Mouse (Mus musculus): ENCODE results near the gene Isoc2a. TPM values are rescaled to one million over a fixed set of nuclear protein-coding genes. Genes with fewer than 3 reads are reported as not detected.
A peak's percentile ranks its signal among the peaks of the same experiment; 100 is the strongest.

The Isoc2a gene
- polyA plus RNA-seq, 1 experiment = 20.9 TPM

DNA sequence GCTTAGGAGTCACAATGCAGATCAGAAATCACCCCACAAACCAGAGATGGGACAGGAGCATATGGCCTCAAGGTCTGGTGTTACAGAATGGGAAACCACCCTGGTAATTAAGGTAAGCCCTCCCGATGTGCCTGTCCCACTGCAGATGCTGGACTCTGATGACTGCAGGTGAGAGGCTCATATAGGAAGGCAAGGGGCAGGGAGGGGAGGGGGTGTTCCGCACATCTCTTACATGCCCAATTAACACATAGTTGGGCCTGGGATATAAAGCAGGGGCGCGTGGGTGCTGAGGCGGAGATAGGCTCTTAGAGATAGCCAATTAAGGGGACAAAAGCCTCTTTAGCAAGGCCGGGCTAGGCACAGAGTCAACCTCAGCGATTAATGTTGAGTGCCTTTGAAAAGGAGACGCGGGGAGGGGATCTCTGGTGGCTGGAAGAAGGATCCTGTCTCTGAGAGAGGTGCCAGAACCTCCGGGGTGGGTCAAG is 29.6 kb downstream of the Isoc2a start, which contains the start of gene Gm36210:
Gm36210 (minus strand) TSS at position 51 of the 485 bp plus-strand sequence.
- H3K4me3 ChIP-seq (ENCODE audit: control insufficient read depth, low read depth, low read length) = no peak within 1 kb of the TSS
- no peak for TF ChIP-seq CTCF (IDR thresholded peaks at IDR 0.05; ENCODE audit: control insufficient read depth, insufficient read depth, insufficient replicate concordance, low read depth, low read length)
- TF ChIP-seq POLR2A (IDR thresholded peaks at IDR 0.05; ENCODE audit: control insufficient read depth, low read depth, low read length) = no peak
- no peaks in the 10 kb centered on the region for H3K27me3 ChIP-seq (ENCODE audit: control insufficient read depth, insufficient read depth, low read length)
- H3K4me1 ChIP-seq (ENCODE audit: control insufficient read depth, insufficient read depth, low read length) = no peaks in the 10 kb centered on the region
- H3K27ac ChIP-seq (ENCODE audit: control insufficient read depth, insufficient read depth, low read depth, low read length) = no peak within 1 kb of the TSS
- H3K36me3 ChIP-seq (ENCODE audit: control insufficient read depth, insufficient read depth, low read length) = no peaks in the 10 kb centered on the region

GRCm38 (mm10) chr7:4911561-4911960 is 34.6 kb downstream of the Isoc2a start:
- Histone ChIP-seq H3K27me3 (ENCODE audit: control insufficient read depth, insufficient read depth, low read length) (no peaks in the 10 kb centered on the region), H3K4me1 (ENCODE audit: control insufficient read depth, insufficient read depth, low read length) (peaks cover 7% of the 10 kb centered on the region), H3K4me3 (ENCODE audit: control insufficient read depth, low read depth, low read length) (no peak overlapping the region), H3K36me3 (ENCODE audit: control insufficient read depth, insufficient read depth, low read length) (no peaks in the 10 kb centered on the region), H3K27ac (ENCODE audit: control insufficient read depth, insufficient read depth, low read depth, low read length) (no peak overlapping the region)
- TF ChIP-seq CTCF (IDR thresholded peaks at IDR 0.05; ENCODE audit: control insufficient read depth, insufficient read depth, insufficient replicate concordance, low read depth, low read length) (peak; percentile 48; the same call in 1 of the 2 replicates), POLR2A (IDR thresholded peaks at IDR 0.05; ENCODE audit: control insufficient read depth, low read depth, low read length) (no peak)

GRCm38 (mm10) chr7:4912248-4912647 is 35.3 kb downstream of the Isoc2a start:
- no peak for TF ChIP-seq CTCF (IDR thresholded peaks at IDR 0.05; ENCODE audit: control insufficient read depth, insufficient read depth, insufficient replicate concordance, low read depth, low read length)
- TF ChIP-seq POLR2A (IDR thresholded peaks at IDR 0.05; ENCODE audit: control insufficient read depth, low read depth, low read length) = no peak
- no peak overlapping the region for H3K27ac ChIP-seq (ENCODE audit: control insufficient read depth, insufficient read depth, low read depth, low read length)
- H3K4me3 ChIP-seq (ENCODE audit: control insufficient read depth, low read depth, low read length) = no peak overlapping the region
- H3K36me3 ChIP-seq (ENCODE audit: control insufficient read depth, insufficient read depth, low read length) = no peaks in the 10 kb centered on the region
- peaks cover 7% of the 10 kb centered on the region for H3K4me1 ChIP-seq (ENCODE audit: control insufficient read depth, insufficient read depth, low read length)
- H3K27me3 ChIP-seq (ENCODE audit: control insufficient read depth, insufficient read depth, low read length) = no peaks in the 10 kb centered on the region

DNA sequence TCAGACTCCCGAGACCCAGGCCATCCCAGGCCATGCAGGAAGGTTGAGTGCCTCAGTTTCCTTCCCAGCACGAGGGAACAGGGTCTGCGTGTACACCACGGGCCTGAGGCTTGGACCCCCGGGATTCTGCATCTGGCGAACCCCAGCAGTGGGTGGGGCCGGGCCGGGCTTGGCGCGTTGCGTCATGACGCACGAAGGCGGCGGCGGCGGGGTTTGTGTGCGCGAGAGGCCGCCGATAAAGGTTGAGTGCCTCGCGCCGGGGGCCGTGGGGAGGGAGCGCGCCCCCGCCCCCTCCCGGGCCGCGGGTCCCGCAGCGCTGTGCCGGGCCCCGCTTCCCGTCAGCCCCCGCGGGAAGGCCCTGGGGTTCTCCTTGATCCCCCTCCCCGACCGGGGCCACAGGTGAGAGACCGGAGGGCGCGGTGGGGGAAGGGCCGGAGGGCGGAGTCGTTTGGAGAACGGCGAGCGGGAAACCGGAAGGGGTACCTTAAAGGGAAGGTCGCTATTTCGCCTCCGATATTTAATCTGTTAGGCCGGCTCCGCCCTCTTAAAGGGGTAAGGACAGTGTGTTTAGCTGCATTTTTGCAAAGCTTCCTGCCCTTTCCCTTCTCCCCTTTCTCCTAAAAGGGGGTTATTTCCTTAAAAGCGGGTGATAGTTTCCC is 38.2 kb downstream of the Isoc2a start, which contains the start of gene Zfp628:
Zfp628 (plus strand) TSS at position 211 of the 659 bp plus-strand sequence.
- Histone ChIP-seq H3K27ac (ENCODE audit: control insufficient read depth, insufficient read depth, low read depth, low read length) (peak within 1 kb of the TSS; percentile 45), H3K4me3 (ENCODE audit: control insufficient read depth, low read depth, low read length) (peak within 1 kb of the TSS; percentile 81), H3K27me3 (ENCODE audit: control insufficient read depth, insufficient read depth, low read length) (no peaks in the 10 kb centered on the region), H3K36me3 (ENCODE audit: control insufficient read depth, insufficient read depth, low read length) (no peaks in the 10 kb centered on the region), H3K4me1 (ENCODE audit: control insufficient read depth, insufficient read depth, low read length) (peaks cover 12% of the 10 kb centered on the region)
- TF ChIP-seq POLR2A (IDR thresholded peaks at IDR 0.05; ENCODE audit: control insufficient read depth, low read depth, low read length) (no peak), CTCF (IDR thresholded peaks at IDR 0.05; ENCODE audit: control insufficient read depth, insufficient read depth, insufficient replicate concordance, low read depth, low read length) (no peak)

DNA sequence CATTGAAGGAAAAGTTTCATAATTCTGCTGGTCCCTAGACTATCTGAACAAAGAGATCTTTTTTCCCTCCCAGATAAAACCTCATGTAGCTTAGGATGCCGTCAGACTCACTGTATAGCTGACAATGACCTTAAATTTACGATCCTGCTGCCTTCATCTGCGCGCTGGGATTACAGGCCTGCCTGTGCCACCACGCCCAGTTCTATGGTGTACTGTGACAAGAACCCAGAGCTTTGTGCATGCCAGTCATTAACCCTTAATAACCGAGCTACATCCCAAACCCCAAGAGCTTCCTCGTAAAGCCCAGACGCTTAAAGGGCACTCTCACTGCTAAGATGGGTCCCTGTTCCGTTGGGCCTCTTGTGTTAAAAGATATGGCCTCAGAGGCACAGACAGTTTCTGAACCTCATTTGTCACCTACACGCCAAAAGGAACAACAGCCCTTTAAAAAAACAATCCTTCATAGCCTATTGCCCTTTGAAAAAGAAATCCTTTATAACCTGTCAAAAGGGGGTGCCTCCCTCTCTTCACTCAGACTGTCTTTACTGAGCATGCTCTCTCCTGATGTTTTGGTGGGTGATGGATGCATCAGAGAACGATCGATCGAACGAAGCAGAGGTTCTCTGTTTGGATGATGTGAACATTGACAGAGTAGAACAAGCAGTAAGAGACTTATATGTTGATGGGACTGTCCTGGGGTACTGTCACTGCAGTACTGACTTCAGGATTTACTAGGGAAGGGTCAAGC is 38.9 kb downstream of the Isoc2a start:
- TF ChIP-seq POLR2A (IDR thresholded peaks at IDR 0.05; ENCODE audit: control insufficient read depth, low read depth, low read length) (no peak), CTCF (IDR thresholded peaks at IDR 0.05; ENCODE audit: control insufficient read depth, insufficient read depth, insufficient replicate concordance, low read depth, low read length) (no peak)
- H3K4me3 ChIP-seq (ENCODE audit: control insufficient read depth, low read depth, low read length) = peak overlapping the region; percentile 81
- H3K36me3 ChIP-seq (ENCODE audit: control insufficient read depth, insufficient read depth, low read length) = no peaks in the 10 kb centered on the region
- H3K4me1 ChIP-seq (ENCODE audit: control insufficient read depth, insufficient read depth, low read length) = peaks cover 19% of the 10 kb centered on the region
- H3K27me3 ChIP-seq (ENCODE audit: control insufficient read depth, insufficient read depth, low read length) = no peaks in the 10 kb centered on the region
- H3K27ac ChIP-seq (ENCODE audit: control insufficient read depth, insufficient read depth, low read depth, low read length) = peak overlapping the region; percentile 44; the same call in 1 of the 2 replicates

DNA sequence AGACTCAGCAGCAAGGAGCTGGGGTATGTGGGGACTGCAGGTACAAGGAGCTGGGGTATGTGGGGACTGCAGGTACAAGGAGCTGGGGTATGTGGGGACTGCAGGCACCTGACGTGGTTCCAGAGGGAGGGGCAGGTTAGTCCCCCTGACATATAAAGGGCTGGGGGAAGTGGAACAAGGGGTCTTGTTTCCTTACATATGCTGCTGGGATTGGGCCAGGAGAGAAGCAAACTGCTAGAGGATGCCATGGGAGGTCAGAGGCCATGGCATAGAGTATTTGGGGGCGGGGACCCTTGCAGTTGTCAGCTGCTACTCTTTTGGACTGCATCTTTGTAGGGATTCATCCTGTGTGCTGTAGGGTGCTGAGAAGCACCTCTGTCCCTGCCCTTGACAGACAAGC is 40.5 kb downstream of the Isoc2a start:
- H3K4me1 ChIP-seq (ENCODE audit: control insufficient read depth, insufficient read depth, low read length) = peaks cover 32% of the 10 kb centered on the region
- no peak for TF ChIP-seq CTCF (IDR thresholded peaks at IDR 0.05; ENCODE audit: control insufficient read depth, insufficient read depth, insufficient replicate concordance, low read depth, low read length)
- H3K27ac ChIP-seq (ENCODE audit: control insufficient read depth, insufficient read depth, low read depth, low read length) = no peak overlapping the region
- H3K27me3 ChIP-seq (ENCODE audit: control insufficient read depth, insufficient read depth, low read length) = no peaks in the 10 kb centered on the region
- no peaks in the 10 kb centered on the region for H3K36me3 ChIP-seq (ENCODE audit: control insufficient read depth, insufficient read depth, low read length)
- no peak overlapping the region for H3K4me3 ChIP-seq (ENCODE audit: control insufficient read depth, low read depth, low read length)

DNA sequence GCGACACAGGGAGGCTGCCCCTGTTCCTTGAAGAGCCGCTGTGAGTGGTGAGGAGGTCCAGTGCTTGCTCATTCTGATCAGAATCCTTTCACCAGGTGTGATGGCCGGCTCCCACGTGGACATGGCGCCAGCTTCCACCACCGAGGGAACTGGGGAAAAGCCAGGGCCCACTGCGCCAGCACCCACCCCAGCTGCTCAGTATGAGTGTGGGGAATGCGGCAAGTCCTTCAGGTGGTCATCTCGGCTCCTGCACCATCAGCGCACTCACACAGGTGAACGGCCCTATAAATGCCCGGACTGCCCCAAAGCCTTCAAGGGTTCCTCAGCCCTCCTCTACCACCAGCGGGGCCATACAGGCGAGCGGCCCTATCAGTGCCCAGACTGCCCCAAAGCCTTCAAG is 41.7 kb downstream of the Isoc2a start:
- Histone ChIP-seq H3K27me3 (ENCODE audit: control insufficient read depth, insufficient read depth, low read length) (no peaks in the 10 kb centered on the region), H3K4me1 (ENCODE audit: control insufficient read depth, insufficient read depth, low read length) (peaks cover 44% of the 10 kb centered on the region), H3K4me3 (ENCODE audit: control insufficient read depth, low read depth, low read length) (no peak overlapping the region)

More for the DNA sequence above, 41.7 kb downstream of the Isoc2a start:
- TF ChIP-seq CTCF (IDR thresholded peaks at IDR 0.05; ENCODE audit: control insufficient read depth, insufficient read depth, insufficient replicate concordance, low read depth, low read length) (no peak), POLR2A (IDR thresholded peaks at IDR 0.05; ENCODE audit: control insufficient read depth, low read depth, low read length) (no peak)
- H3K27ac ChIP-seq (ENCODE audit: control insufficient read depth, insufficient read depth, low read depth, low read length) = no peak overlapping the region
- no peaks in the 10 kb centered on the region for H3K36me3 ChIP-seq (ENCODE audit: control insufficient read depth, insufficient read depth, low read length)

Measured in testis, adult 2 months (tissue).